Mouse (Mus musculus): ENCODE results near the gene Slc39a7. TPM values are rescaled to one million over a fixed set of nuclear protein-coding genes. Genes with fewer than 3 reads are reported as not detected.

Gene Slc39a7
- polyA plus RNA-seq, 1 experiment: 207 TPM

DNA sequence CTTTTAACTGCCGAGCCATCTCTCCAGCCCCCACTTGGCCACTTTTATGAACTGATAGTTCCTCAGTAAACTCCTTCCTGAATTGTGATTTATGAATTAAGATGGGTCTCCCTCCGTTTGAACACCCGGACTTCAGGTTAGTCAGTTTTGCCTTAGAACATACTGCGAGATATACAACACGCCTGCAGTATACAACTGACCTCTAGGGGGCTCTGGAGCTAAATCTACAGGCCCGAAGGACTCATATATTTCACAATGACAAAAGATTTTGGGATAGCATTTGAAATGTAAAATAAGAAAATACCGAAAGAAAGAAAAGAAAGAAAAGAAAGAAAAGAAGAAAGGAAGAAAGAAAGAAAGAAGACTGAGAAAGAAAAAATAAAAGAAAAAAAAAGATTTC, 43.8 kb upstream of the Slc39a7 start:
- Histone ChIP-seq H3K27me3 (ENCODE audit: control insufficient read depth, insufficient read depth, insufficient read length) (no peaks in the 10 kb centered on the region), H3ac (ENCODE audit: control insufficient read depth, insufficient read length) (no peak overlapping the region), H3K4me3 (no peak overlapping the region), H3K79me2 (ENCODE audit: control insufficient read depth, insufficient read depth) (no peaks in the 10 kb centered on the region), H3K4me2 (ENCODE audit: low read depth) (no peak overlapping the region), H3K36me3 (ENCODE audit: control insufficient read depth, insufficient read depth) (no peaks in the 10 kb centered on the region)
- no peak for TF ChIP-seq E2F4 (IDR thresholded peaks at IDR 0.05; ENCODE audit: insufficient read depth)
- no peak for TF ChIP-seq REST (IDR thresholded peaks at IDR 0.05; ENCODE audit: insufficient read depth, insufficient read length)
- no peak for TF ChIP-seq MYOG (IDR thresholded peaks at IDR 0.05; ENCODE audit: control insufficient read depth in 1 of 3, insufficient read depth in 1 of 3, insufficient read length in 2 of 3, low read depth in 2 of 3)
- no peak for TF ChIP-seq TCF12 (IDR thresholded peaks at IDR 0.05; ENCODE audit: insufficient read depth, poor library complexity, severe bottlenecking)
- TF ChIP-seq CEBPB (IDR thresholded peaks at IDR 0.05; ENCODE audit: insufficient read depth, poor library complexity, severe bottlenecking): no peak
- TF ChIP-seq POLR2AphosphoS2 (IDR thresholded peaks at IDR 0.05; ENCODE audit: insufficient read length, low read depth): no peak
- TF ChIP-seq MYOD1 (IDR thresholded peaks at IDR 0.05; ENCODE audit: control insufficient read depth in 1 of 3, insufficient read length in 2 of 3, low read depth in 2 of 3): no peak
- TF ChIP-seq USF1 (IDR thresholded peaks at IDR 0.05; ENCODE audit: low read depth): no peak
- no peak for TF ChIP-seq POLR2A (IDR thresholded peaks at IDR 0.05; ENCODE audit: insufficient read length, low read depth)
- TF ChIP-seq SRF (IDR thresholded peaks at IDR 0.05; ENCODE audit: control insufficient read depth, insufficient read length, low read depth): no peak
- no peak for TF ChIP-seq TCF3 (IDR thresholded peaks at IDR 0.05; ENCODE audit: insufficient read length, low read depth)

DNA sequence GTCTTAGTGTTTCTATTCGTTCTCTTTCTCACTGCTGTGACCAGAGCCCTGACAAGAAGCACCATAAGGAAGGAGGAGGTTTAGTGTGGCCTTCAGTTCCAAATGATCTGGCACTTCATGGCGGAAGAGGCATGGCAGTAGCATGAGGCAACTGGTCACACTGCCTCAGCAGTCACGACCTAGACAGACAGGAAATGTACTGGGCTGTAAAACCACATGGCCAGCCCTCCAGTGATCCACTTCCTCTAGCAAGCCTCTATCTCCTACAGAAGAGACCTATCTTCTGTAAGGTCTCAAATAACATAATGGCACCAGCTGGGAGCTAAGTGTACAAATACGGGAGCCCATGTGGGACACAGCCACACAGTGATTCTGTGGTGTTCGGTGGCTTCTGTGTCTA, 40.6 kb upstream of the Slc39a7 start:
- TF ChIP-seq E2F4 (IDR thresholded peaks at IDR 0.05; ENCODE audit: insufficient read depth): no peak
- TF ChIP-seq POLR2AphosphoS2 (IDR thresholded peaks at IDR 0.05; ENCODE audit: insufficient read length, low read depth): no peak
- no peak for TF ChIP-seq TCF3 (IDR thresholded peaks at IDR 0.05; ENCODE audit: insufficient read length, low read depth)
- no peak for TF ChIP-seq CEBPB (IDR thresholded peaks at IDR 0.05; ENCODE audit: insufficient read depth, poor library complexity, severe bottlenecking)
- no peak for TF ChIP-seq POLR2A (IDR thresholded peaks at IDR 0.05; ENCODE audit: insufficient read length, low read depth)
- no peak for TF ChIP-seq USF1 (IDR thresholded peaks at IDR 0.05; ENCODE audit: low read depth)
- TF ChIP-seq MYOD1 (IDR thresholded peaks at IDR 0.05; ENCODE audit: control insufficient read depth in 1 of 3, insufficient read length in 2 of 3, low read depth in 2 of 3): no peak
- TF ChIP-seq TCF12 (IDR thresholded peaks at IDR 0.05; ENCODE audit: insufficient read depth, poor library complexity, severe bottlenecking): no peak
- no peak for TF ChIP-seq SRF (IDR thresholded peaks at IDR 0.05; ENCODE audit: control insufficient read depth, insufficient read length, low read depth)
- Histone ChIP-seq H3K79me2 (ENCODE audit: control insufficient read depth, insufficient read depth) (no peaks in the 10 kb centered on the region), H3K4me3 (no peak overlapping the region), H3ac (ENCODE audit: control insufficient read depth, insufficient read length) (no peak overlapping the region), H3K27me3 (ENCODE audit: control insufficient read depth, insufficient read depth, insufficient read length) (no peaks in the 10 kb centered on the region), H3K36me3 (ENCODE audit: control insufficient read depth, insufficient read depth) (no peaks in the 10 kb centered on the region), H3K4me2 (ENCODE audit: low read depth) (no peak overlapping the region)

DNA sequence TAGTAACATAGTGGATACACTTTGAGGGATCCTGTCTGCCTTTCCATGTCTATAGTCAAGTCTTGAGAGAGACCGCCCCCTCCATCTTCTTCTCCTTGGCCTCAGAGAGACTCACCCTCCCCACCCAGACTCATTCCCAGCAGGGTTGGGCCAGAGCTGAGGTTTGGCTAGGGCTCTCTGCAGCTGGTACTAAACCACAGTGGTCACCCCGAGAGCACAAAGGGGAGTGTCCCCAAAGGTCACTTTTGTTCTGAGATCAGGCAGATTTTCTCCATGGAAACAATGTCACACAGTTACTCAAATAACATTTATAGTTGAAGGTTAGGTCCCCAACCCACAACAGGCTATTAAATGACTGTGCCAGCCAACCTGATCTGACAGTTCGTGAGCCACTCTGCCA, 37.4 kb upstream of the Slc39a7 start:
- TF ChIP-seq TCF12 (IDR thresholded peaks at IDR 0.05; ENCODE audit: insufficient read depth, poor library complexity, severe bottlenecking): peak; percentile 51
- TF ChIP-seq E2F4 (IDR thresholded peaks at IDR 0.05; ENCODE audit: insufficient read depth): no peak
- TF ChIP-seq MYOG (IDR thresholded peaks at IDR 0.05; ENCODE audit: control insufficient read depth in 1 of 3, insufficient read depth in 1 of 3, insufficient read length in 2 of 3, low read depth in 2 of 3): peak in 2 of 3 experiments; percentile 67 to 82
- H3K4me2 ChIP-seq (ENCODE audit: low read depth): peak overlapping the region; percentile 51
- H3K27me3 ChIP-seq (ENCODE audit: control insufficient read depth, insufficient read depth, insufficient read length): no peaks in the 10 kb centered on the region
- no peaks in the 10 kb centered on the region for H3K36me3 ChIP-seq (ENCODE audit: control insufficient read depth, insufficient read depth)
- H3K79me2 ChIP-seq (ENCODE audit: control insufficient read depth, insufficient read depth): no peaks in the 10 kb centered on the region
- H3ac ChIP-seq (ENCODE audit: control insufficient read depth, insufficient read length): no peak overlapping the region
- no peak overlapping the region for H3K4me3 ChIP-seq

DNA sequence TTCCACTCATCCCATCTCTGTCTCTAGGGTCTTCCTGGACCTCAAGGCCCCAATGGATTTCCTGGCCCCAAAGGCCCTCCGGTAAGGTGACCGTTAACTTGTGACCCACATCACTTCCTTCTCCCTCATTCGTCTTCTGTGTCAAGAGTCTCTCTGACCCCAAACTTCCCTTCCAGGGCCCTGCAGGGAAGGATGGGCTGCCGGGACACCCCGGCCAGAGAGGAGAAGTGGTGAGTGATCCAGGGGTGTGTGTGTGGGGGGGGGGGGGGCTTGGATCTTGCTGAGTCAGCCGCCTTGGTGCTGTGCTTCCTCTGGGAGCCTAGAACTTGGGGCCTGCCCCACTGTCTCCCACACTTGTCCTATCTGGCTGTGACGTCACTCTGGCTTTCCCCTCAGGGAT, 25.7 kb upstream of the Slc39a7 start:
- Histone ChIP-seq H3K4me2 (ENCODE audit: low read depth) (no peak overlapping the region), H3ac (ENCODE audit: control insufficient read depth, insufficient read length) (no peak overlapping the region)

DNA sequence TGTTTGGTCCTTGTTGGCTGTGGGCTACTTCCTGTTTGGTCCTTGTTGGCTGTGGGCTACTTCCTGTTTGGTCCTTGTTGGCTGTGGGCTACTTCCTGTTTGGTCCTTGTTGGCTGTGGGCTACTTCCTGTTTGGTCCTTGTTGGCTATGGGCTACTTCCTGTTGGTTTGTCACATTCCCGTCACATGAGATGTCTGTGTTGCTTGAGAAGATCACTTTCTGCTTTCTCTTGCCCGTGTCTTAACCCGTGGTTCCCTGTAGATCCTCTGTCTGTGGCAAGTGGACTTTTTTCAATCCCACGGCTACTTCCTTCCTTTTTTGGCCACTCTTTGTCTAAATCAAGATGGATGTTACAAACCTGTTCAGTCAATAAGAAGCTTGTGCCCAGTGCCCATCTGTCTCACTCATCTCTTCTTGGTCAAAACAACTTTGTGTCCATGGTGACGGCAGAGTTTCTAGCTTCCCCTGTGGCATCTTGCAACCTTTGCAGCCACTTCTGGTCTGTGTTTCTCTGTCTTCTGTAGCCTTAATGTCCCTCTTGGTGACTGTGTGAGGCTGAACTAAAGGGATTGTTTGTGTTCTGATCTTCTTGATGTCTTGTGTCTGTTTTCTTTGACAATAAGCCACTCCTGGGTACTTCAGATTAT, 16.0 kb upstream of the Slc39a7 start:
- Histone ChIP-seq H3K36me3 (ENCODE audit: control insufficient read depth, insufficient read depth) (no peaks in the 10 kb centered on the region), H3ac (ENCODE audit: control insufficient read depth, insufficient read length) (no peak overlapping the region), H3K27me3 (ENCODE audit: control insufficient read depth, insufficient read depth, insufficient read length) (no peaks in the 10 kb centered on the region), H3K4me2 (ENCODE audit: low read depth) (no peak overlapping the region), H3K79me2 (ENCODE audit: control insufficient read depth, insufficient read depth) (no peaks in the 10 kb centered on the region), H3K4me3 (no peak overlapping the region)
- TF ChIP-seq REST (IDR thresholded peaks at IDR 0.05; ENCODE audit: insufficient read depth, insufficient read length) (no peak), TCF3 (IDR thresholded peaks at IDR 0.05; ENCODE audit: insufficient read length, low read depth) (no peak), TCF12 (IDR thresholded peaks at IDR 0.05; ENCODE audit: insufficient read depth, poor library complexity, severe bottlenecking) (no peak), POLR2AphosphoS2 (IDR thresholded peaks at IDR 0.05; ENCODE audit: insufficient read length, low read depth) (no peak), SRF (IDR thresholded peaks at IDR 0.05; ENCODE audit: control insufficient read depth, insufficient read length, low read depth) (no peak), CEBPB (IDR thresholded peaks at IDR 0.05; ENCODE audit: insufficient read depth, poor library complexity, severe bottlenecking) (no peak), MAX (IDR thresholded peaks at IDR 0.05; ENCODE audit: low read depth) (no peak), MYOG (IDR thresholded peaks at IDR 0.05; ENCODE audit: control insufficient read depth in 1 of 3, insufficient read depth in 1 of 3, insufficient read length in 2 of 3, low read depth in 2 of 3) (no peak), USF1 (IDR thresholded peaks at IDR 0.05; ENCODE audit: low read depth) (no peak), POLR2A (IDR thresholded peaks at IDR 0.05; ENCODE audit: insufficient read length, low read depth) (no peak), MYOD1 (IDR thresholded peaks at IDR 0.05; ENCODE audit: control insufficient read depth in 1 of 3, insufficient read length in 2 of 3, low read depth in 2 of 3) (no peak), E2F4 (IDR thresholded peaks at IDR 0.05; ENCODE audit: insufficient read depth) (no peak)

More for the DNA sequence above, 25.7 kb upstream of the Slc39a7 start:
- H3K36me3 ChIP-seq (ENCODE audit: control insufficient read depth, insufficient read depth): no peaks in the 10 kb centered on the region
- no peaks in the 10 kb centered on the region for H3K27me3 ChIP-seq (ENCODE audit: control insufficient read depth, insufficient read depth, insufficient read length)
- H3K79me2 ChIP-seq (ENCODE audit: control insufficient read depth, insufficient read depth): no peaks in the 10 kb centered on the region
- no peak overlapping the region for H3K4me3 ChIP-seq
- no peak for TF ChIP-seq USF1 (IDR thresholded peaks at IDR 0.05; ENCODE audit: low read depth)
- TF ChIP-seq CEBPB (IDR thresholded peaks at IDR 0.05; ENCODE audit: insufficient read depth, poor library complexity, severe bottlenecking): no peak
- TF ChIP-seq POLR2AphosphoS2 (IDR thresholded peaks at IDR 0.05; ENCODE audit: insufficient read length, low read depth): no peak
- TF ChIP-seq MYOD1 (IDR thresholded peaks at IDR 0.05; ENCODE audit: control insufficient read depth in 1 of 3, insufficient read length in 2 of 3, low read depth in 2 of 3): no peak
- no peak for TF ChIP-seq SRF (IDR thresholded peaks at IDR 0.05; ENCODE audit: control insufficient read depth, insufficient read length, low read depth)
- TF ChIP-seq E2F4 (IDR thresholded peaks at IDR 0.05; ENCODE audit: insufficient read depth): no peak
- TF ChIP-seq MAX (IDR thresholded peaks at IDR 0.05; ENCODE audit: low read depth): no peak
- no peak for TF ChIP-seq TCF12 (IDR thresholded peaks at IDR 0.05; ENCODE audit: insufficient read depth, poor library complexity, severe bottlenecking)
- no peak for TF ChIP-seq MYOG (IDR thresholded peaks at IDR 0.05; ENCODE audit: control insufficient read depth in 1 of 3, insufficient read depth in 1 of 3, insufficient read length in 2 of 3, low read depth in 2 of 3)
- TF ChIP-seq TCF3 (IDR thresholded peaks at IDR 0.05; ENCODE audit: insufficient read length, low read depth): no peak
- TF ChIP-seq REST (IDR thresholded peaks at IDR 0.05; ENCODE audit: insufficient read depth, insufficient read length): no peak
- no peak for TF ChIP-seq POLR2A (IDR thresholded peaks at IDR 0.05; ENCODE audit: insufficient read length, low read depth)
